Mouse (Mus musculus): Measurements from ENCODE around the gene Dlg2.
"Not testable (repeated sequence)": the region's sequence is repeated elsewhere in the genome, so short reads cannot be mapped to it uniquely, and the experiment has no call there.

Gene Dlg2

DNA sequence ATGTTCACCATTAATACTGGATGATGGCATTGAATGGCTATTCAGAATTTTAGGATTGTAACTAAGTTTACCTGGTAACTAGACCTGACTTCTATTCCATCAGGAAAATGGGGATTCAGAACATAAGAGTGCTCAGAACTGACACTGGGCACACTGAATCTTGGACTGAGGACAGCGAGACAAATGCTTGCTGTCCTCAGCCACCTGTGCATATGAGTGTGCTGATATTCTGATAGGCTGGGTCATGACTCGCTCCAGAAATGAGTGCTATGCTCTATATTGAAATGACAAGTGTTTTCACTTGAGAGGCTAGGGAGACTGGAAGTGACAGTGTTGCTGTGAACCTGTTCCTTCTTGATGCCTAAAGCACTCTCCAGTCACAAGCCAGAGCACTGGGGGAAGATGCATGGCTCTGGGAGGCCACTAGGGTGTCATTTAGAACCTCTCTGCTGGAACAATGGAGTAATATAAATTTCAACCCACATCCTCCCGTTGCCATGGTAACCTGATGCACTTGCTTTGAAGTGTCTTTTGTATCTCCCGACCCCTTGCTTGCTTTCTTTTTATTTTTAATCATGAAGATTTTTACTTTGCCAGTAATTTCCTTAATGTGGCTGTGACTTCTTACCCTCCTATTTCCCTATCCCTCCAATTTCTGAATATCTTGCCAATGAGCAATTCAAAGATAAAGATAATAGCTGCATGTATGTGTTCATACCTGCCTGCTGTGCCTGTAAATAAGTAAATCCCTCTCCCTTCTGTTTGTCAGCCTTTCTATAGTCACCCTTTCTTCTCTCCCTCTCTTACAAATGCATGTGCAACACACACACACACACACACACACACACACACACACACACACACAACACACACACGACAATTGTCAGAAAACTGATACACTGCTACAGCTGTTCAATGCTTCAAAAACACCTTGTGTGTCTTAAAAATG, 367.1 kb downstream of the Dlg2 start:
- peak; percentile 16 for DNase-seq

DNA sequence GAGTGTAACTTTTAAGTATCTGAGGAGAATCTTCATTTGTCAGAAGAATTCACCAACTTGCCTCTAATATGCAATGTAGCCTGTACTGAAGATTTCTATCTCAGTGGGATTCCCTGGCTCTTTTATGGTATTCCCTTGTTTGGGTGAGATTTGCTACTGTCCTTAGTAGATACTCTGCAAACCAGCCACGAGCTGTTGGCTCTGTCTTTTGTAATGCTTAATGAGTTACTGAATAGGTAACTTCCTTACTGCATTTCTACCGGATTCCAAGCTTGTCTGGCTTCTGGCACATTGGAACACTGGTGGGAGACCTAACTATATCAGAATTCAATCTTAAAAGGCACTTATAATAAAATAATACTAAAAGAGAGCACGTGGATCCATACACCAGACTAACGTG, 400.3 kb downstream of the Dlg2 start:
- not testable (repeated sequence) for DNase-seq

DNA sequence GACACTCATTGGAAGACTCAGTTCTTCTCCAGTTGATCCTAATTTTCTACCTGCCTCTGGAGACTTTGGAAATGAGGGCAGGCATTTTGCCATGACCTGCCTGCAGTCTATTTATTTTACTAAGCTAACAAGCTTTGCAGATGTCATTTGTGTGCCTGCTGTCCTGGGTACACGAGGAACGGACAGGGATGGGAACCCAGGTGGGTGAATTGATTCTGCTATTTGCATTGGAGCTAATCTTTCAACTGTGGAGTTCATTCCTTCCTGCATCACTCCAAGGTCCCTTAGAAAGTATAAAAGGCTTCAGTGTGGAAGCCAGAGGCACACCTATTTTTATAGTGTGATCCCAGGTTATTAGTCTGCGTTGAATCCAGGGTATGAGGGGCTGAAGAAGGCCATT, 406.3 kb downstream of the Dlg2 start:
- DNase-seq: peak; percentile 12

DNA sequence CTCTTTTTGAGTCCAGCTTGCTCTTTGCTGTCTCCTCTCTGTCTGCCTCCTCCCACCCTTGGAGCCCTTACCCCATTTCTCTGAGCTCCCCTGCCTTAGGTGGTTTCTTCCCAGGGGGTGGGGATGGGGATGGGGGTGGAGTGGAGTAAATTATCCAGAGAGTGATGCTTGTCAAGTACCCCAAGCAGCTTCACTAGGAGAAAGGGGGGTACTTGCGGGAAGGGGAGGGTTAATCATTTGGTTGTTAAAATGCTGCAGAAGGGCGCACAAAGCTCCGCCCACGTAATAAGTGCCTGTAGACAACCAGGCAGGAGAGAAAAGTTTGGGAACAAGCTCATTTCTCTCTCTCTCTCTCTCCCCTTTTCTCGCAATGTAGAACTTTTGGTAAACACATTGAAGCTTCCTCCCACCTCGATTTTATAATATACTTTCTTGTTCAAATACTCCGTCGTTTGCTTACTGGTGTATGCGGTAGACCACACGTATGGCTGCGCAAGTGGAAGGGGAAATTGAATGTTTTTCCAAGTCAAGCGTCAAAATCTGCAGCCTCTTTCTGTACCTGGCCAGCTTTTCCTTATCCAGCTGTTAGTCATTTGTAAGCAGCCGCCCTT, 410.0 kb downstream of the Dlg2 start:
- DNase-seq: no peak

DNA sequence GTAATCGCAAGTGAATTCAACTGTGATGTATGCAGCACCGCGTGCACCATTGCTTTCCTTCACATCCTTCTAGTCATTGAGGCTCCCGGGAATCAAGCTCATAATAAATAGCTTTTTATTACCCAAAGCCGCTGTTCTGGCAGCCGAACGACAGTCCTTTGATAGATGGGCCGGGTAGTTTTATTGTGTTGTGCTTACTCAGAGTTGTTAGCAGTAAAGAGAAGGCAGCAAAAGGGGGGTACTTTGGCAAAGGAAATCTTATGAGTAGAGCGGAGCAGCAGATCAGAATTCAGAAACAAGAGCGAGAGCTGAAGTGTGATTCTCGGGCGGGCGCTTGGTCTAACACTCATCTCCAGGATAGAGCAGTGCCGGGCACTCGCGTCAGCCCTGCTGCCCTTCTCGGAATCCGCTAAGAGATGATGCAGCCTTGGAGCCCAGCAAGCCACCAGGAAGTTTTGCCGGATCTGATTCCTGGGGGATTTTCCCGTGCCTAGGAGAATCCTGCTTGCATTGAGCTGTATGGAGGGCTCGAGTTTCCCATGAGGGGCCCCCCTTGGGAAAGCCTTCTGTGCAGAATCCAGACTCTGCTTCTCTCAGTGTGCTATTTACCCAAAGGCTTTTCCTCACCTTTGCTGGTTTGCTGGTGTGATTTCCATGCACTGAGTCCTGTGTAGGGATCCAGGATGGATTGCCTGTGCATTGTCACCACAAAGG, 410.7 kb downstream of the Dlg2 start:
- peak; percentile 12 for DNase-seq

DNA sequence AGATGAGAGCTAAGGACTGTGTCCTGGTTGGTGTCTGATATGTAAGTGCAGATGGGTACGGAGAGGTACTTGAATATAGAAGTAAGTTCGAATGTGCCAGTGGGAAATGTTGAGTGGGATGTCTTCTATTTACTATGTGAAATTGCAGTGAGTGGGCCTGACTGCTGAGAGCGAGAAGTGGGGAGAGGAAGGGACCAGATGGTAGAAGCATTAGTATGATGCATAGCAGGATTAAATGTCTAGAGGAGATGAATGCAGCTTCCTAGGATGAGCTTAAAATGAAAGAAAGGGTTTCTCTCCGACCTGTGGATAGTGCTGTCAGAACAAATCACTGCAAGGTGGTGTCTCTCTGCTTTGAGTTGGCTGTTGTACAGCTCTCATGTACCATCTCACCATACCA, 451.0 kb downstream of the Dlg2 start:
- no peak for DNase-seq

DNA sequence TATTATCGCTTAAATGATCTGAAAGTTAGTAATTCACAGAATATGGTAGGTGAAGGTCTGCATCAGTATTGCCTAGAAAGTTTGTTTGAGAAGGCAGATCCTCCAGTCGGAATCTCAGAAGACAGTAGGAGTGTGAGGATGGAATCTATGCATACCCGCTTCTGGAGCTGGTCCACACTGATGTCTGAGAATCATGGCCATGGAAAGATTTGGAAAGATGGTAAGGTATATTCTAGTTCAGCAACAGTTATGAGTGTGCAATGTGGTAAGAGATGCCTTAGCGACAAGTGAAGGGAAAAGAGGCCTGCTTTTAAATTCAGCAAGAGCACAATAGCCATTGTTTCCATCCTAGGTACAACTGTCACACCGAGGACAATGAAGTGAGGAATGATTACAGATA, 464.3 kb downstream of the Dlg2 start:
- DNase-seq: no peak

DNA sequence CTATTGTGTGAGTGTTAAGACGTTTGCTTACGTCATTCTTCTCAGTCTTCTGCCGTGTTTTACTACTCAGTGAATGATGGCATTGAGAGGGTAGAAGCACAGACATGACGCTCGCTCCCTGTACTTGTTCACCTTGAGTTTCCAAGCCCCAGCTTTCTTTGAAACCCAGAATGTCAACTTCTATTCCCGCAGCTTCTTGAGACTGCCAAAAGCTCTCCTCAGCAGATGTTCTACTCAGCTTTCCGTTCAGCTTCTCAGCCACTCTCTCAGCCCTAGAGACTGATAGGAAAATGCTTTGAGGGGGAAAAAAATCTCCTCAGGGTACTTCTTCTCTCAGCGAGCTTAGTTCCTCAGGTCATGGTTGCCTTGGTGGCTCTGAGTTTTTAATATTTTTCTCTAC, 470.6 kb downstream of the Dlg2 start:
- no peak for DNase-seq

DNA sequence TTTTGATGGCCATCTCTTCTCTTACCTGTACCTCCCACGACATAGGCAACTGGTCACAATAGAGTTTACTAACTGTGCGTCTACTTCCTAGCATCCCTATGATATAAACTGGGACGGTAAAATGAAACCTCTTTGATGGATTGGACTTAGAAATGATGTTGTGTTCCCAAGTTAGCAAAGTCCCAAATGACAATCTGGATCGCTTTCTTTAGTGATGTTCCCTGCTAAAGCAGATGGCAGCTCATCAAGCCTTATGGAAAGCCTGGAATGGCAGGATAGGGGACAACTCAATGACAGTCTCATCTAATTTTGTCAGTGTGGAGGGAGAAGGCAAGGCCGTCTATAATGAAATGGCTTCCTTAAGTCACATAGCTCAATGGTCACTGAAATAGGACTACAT, 472.7 kb downstream of the Dlg2 start:
- DNase-seq: no peak

DNA sequence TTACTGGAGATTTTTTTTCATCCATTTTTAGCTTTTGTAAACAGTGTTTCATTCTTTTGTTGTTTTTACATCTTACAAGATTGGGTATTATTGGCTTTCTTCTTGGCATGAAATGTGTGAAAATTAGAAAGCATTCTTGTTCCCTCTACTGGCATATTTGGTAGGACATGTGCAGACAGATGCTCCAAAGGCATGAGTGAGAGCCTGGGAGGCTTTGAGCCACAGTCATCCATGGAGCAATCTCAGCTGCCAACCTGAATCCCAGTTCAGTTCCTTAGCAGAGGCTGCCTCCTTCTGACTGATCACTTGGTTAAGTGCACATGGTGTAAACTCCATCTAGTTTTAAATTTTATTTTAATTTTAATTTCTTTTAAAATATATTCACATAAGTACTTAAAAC, 500.8 kb downstream of the Dlg2 start:
- no peak for DNase-seq

DNA sequence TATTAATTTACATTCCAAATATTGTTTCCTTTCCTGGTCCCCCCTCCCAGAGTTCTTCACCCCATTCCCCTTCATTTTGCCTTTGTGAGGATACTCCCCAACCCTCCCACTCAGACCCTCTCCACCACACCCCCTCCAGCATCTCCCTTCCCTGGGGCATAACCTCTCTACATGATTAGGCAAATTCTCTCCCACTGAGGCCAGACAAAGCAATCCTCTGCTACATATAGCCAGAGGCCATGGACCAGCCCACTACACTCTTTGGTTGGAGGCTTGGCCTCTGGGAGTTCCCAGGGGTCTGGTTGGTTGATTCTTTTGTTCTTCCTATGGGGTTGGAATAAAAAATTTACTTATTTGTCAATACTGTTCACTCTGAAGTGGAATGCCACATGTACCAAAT, 505.6 kb downstream of the Dlg2 start:
- no peak for DNase-seq

DNA sequence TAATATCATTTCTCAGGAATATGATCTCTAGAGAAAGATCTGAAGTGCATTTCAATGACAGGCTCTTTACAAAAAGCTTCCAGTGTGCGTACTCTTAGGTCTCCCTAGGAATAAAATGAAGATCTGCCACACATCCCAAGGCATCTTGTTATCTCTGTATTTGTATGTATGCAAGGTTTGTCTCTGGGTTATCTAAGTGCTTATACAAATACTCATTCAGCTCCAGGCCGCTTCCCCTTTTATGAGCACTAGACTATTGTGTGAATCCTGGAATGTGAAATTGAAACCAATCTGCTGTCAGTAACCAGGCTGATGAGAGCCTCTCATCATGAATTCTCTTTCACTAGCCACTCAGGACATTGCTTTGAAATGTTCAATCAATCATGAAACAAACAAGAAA, 534.2 kb downstream of the Dlg2 start:
- DNase-seq: no peak

DNA sequence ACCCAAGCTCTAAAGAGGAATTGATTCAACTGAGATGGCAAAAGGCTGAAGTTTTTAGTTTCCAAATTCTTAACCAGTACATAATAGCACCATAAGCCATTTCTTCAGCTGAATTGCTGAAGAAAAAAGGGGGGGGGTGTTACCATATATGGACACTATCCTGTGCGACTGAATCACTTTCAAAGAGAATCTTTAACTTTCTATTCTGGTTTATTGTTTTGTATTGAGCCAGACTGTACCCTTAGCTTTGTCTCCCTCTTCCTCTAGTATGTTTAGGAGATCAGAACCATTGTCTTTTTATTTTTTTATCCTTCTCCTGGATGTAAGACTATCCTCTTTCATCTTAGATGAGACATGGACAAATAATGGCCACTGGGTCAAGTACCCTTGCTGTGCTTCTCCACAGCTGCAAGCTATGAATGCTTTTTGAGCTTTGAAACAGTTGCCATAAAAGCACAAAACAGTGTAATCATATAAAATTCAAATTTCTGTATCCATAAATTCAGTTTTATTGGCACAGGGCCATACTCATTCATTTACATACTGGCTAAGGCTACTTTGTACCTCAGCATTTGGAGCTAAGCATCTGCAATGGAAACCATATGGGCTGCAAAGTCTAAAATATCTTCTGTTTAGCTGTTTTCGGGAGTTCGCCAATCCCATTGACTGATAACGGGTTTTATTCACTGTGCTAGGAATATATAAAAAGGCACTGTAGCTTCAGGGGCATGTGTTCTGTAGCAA, 568.7 kb downstream of the Dlg2 start:
- DNase-seq: no peak

DNA sequence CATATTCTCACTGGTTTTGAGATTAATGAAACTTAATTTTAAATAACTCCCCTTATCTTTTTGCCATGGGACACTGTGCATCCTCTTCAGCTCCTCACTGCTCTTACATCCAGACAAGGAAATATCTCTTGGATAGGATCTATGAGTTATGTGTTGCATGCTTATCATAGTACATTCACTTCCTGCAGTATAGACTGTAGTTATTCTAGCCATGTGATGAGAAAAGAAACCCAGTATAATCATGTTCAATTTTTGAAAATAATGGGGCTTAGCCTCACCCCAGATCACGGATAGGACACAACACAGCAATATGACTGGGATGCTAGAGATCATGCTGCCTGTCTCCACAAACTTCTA, 569.2 kb downstream of the Dlg2 start:
- DNase-seq: no peak

DNA sequence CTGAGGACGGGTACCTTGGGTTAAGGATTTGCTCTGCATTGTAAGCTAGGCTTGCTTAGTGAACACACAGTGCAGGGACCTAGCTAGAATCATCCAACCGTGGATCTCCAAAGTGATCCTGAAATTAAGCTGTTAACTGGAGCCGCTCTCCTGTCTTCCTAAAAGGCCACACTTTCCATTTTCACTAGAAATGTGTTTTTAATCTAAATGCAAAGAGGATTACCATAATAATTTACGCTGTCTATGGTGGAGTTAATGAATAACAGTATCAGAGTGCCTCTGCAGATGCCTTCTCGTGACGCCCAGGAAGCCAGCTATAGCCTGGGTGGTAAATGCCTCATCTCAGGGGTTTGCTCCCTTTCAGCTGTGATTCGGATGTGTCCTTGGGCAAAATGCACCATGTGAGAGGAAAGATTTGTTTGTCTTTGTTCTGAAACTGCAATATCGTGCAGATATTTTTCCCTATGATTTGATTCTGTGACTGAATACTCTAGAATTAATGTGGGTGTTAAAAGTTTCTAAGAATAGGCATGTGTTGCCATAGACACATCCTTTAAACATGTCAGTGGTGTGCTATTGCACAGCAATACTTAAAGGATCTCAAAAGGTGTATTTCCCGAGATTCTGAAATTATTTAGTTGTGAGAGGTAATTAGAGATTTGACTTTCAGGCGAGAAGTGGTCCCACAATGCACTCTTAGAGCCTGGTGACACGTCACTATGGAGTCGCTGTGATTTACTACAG, 587.0 kb downstream of the Dlg2 start:
- no peak for DNase-seq

DNA sequence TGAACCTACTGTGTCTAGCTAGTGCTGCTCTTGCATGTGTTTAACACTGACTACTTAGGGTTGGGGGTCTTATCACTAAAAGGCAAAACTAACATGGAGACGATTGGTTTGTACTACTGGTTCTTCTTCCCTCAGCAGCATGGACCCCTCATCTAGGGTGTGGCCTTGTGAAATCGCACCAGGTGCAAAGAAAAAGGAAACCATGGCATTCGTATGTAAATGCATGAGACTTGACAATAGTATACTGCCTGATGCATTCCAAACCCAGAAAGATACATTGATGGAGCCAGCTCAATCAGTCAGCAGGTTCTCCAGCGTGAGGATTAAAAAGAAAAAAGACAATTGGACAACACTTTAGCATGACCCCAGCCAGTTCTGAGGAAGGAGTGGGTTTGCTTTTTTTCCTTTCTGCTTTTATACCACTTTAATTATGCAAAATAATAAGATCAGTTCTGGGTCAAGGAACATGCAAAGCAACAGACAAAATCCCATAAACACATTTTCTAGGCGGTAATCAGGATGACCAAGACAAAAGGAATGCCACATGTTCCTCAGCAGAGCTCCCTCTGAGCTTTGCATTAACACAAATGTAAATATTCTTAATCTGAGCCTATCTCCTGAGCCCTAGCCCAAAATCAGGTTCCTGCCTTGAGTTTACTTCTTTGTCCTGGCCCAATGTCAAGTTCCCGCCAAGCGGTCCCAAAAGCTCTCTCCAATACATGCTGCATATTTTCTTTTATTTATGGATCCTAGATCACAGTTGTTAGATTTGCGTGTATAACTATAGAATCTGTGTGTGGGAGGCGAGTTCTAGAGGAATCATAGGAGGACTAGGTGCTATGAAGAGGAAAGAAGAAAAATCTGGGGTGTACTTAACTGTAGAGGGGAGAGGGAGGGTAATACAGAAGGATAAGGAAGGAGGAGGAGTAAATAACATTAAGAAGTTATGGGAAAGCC, 595.6 kb downstream of the Dlg2 start:
- no peak for DNase-seq

DNA sequence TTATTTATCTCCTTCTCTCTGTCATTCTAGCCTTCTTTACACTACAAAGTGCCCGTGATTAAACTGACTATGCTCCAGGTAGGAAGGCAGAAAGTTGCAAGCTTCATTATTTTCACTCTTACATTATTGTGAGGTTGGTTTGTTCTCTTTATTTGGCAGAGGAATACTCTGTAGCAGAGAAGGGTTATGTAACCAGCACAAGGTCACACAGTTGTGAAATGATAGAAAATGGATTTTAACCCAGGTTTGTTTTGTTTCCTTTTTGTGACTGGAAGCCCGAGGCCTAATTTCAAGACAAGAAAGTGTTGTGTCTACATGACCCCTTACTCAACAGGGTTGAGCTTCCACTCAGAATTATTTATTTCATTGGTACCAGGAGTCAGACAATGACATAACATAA, 609.6 kb downstream of the Dlg2 start:
- DNase-seq: no peak

DNA sequence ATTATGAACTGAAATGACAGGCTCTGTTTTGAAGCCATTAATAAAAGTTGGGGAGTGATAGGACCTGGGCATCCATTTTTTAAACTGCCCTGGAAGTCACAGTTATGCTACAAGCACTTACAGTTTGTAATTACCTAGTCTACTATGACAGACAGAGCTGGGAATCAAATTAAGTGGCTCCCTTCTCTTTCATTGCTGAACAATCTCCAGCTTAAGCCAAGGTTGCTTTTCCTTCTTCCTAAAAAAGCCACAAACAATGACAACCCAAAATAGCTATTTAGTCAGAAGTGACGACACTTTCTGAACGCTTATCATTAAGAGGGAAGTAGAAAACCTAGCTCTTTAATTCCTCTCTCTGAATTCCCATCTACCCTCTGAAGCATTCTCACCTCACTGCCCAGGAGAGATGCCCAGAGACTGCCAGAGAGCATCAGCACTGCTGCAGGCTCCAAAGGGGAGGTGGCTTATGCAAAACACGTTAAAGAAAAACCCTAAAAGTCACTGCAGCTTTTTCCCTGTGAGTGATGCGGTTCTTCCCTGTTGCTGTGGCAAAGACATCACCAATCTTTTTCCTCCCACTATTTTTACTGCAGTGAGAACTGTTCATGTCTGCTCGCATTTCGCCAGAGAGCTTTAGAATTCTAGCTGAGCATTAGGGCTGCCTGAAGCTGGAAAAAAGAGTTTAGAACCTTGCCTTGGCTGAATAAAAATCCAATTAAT, 612.9 kb downstream of the Dlg2 start:
- DNase-seq: no peak

DNA sequence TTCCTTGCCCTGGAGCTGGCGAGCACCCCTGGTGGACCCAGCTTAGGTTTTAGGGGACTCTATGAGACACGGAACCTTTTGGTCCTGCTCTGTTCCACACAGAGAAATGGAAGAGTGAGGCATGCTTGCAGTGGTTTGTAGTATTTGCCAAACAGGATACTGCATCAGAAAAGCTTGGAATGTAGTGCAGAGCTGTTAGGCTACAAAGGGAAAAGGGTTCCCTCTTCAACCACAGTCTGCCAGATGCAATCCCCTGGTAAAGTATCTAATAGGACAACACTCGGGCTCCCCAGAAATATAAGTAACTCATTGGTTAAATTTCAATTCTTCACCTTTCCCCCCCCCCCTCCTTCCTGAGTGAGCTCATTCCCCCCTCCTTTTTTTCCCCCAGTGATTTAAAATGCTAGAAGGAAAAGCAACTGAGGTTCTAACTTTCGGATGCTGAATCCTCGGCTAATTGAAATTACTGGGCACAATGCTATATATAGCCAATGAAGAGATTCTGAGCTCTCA, 613.9 kb downstream of the Dlg2 start:
- DNase-seq: no peak

All from cerebellum, adult 11-12 months (tissue).